Mouse (Mus musculus) CH12.LX (cell line): ENCODE results near the gene Zc3h4. TPM values are rescaled to one million over a fixed set of nuclear protein-coding genes. Genes with fewer than 3 reads are reported as not detected.

ENCODE experiments used
- DNase-seq: peaks from one replicate; pipeline ENCODE4 v3.0.0-alpha.2; 2013; ENCODE audit errors: extremely low read depth
- H3K27ac ChIP-seq: 2 replicates; pipeline ENCODE4 v1.5.1; 2012; ENCODE audit warnings: low read depth, mild to moderate bottlenecking, control low read depth, moderate library complexity; ENCODE audit not compliant: insufficient read depth
- H3K27me3 ChIP-seq: replicated peaks from 2 replicates; pipeline ENCODE3; 2012; ENCODE audit warnings: inconsistent platforms
- H3K36me3 ChIP-seq, 2 experiments: replicated peaks in 1 of 2; 2 replicates each; pipeline versions ENCODE3 to v1.6.1; 2012; ENCODE audit warnings: inconsistent platforms in 1 of 2, low read length in 1 of 2, mild to moderate bottlenecking in 1 of 2, mixed read lengths in 1 of 2, moderate library complexity in 1 of 2; ENCODE audit not compliant: control insufficient read depth in 1 of 2, insufficient read depth in 1 of 2
- H3K4me1 ChIP-seq, 2 experiments: 2 replicates each; pipeline ENCODE4 v1.6.1; 2012; ENCODE audit warnings: inconsistent platforms in 1 of 2, moderate library complexity in 1 of 2; ENCODE audit not compliant: insufficient read depth in 2 of 2, control insufficient read depth in 1 of 2
- H3K4me2 ChIP-seq: 2 replicates; pipeline ENCODE4 v1.6.1; 2012; ENCODE audit warnings: low read depth, mild to moderate bottlenecking, control low read depth; ENCODE audit not compliant: poor library complexity, insufficient read depth, severe bottlenecking
- H3K4me3 ChIP-seq, 3 experiments: fragments of 150-350 bp in 1 of 3; sonication (generic) in 1 of 3; replicated peaks in 1 of 3; 2 replicates each; pipeline versions ENCODE3 to v1.5.1; 2011 to 2012; ENCODE audit warnings: low read depth in 2 of 3, low read length in 2 of 3, mild to moderate bottlenecking in 2 of 3, moderate library complexity in 2 of 3, control low read depth in 1 of 3, improper control_type of control experiment in 1 of 3, inconsistent platforms in 1 of 3, mixed read lengths in 1 of 3; ENCODE audit not compliant: poor library complexity in 1 of 3
- H3K79me2 ChIP-seq: replicated peaks from 2 replicates; pipeline ENCODE4 v1.6.1; 2012; ENCODE audit warnings: mild to moderate bottlenecking, moderate library complexity; ENCODE audit not compliant: control insufficient read depth, poor library complexity, insufficient read depth, severe bottlenecking; ENCODE audit errors: extremely low read depth
- H3K9ac ChIP-seq: 2 replicates; pipeline ENCODE4 v1.6.1; 2012; ENCODE audit warnings: low read depth, mild to moderate bottlenecking, control low read depth, moderate library complexity; ENCODE audit not compliant: insufficient read depth
- H3K9me3 ChIP-seq: replicated peaks from 2 replicates; pipeline ENCODE3; 2012; ENCODE audit warnings: low read length, inconsistent platforms, mixed read lengths
- BHLHE40 ChIP-seq: IDR thresholded peaks from 2 replicates; pipeline ENCODE4 v1.6.1; 2011; ENCODE audit warnings: mild to moderate bottlenecking, low read depth, low read length, improper control_type of control experiment
- CHD1 ChIP-seq: IDR thresholded peaks from 2 replicates; pipeline ENCODE4 v1.6.1; 2012; ENCODE audit warnings: low read depth, low read length, improper control_type of control experiment, inconsistent platforms
- CHD2 ChIP-seq: IDR thresholded peaks from 2 replicates; pipeline ENCODE4 v1.6.1; 2011; ENCODE audit warnings: low read length, improper control_type of control experiment
- CTCF ChIP-seq, 2 experiments: IDR thresholded peaks in 1 of 2; conservative IDR thresholded peaks in 1 of 2; 2 replicates each; pipeline ENCODE4 v1.5.1; 2011 to 2012; ENCODE audit warnings: low read depth in 2 of 2, low read length in 2 of 2, improper control_type of control experiment in 1 of 2, inconsistent platforms in 1 of 2, mild to moderate bottlenecking in 1 of 2, moderate library complexity in 1 of 2
- E2F4 ChIP-seq: IDR thresholded peaks from 2 replicates; pipeline ENCODE4 v1.6.1; 2011; ENCODE audit warnings: low read depth, low read length, improper control_type of control experiment; ENCODE audit not compliant: insufficient replicate concordance
- ELF1 ChIP-seq: IDR thresholded peaks from 2 replicates; pipeline ENCODE4 v1.6.1; 2014; ENCODE audit warnings: low read depth, mild to moderate bottlenecking, inconsistent platforms, low read length, improper control_type of control experiment
- EP300 ChIP-seq: IDR thresholded peaks from 2 replicates; pipeline ENCODE4 v1.6.1; 2011; ENCODE audit warnings: low read length, improper control_type of control experiment
- ETS1 ChIP-seq: conservative IDR thresholded peaks from 2 replicates; pipeline ENCODE4 v1.6.1; 2012; ENCODE audit warnings: low read depth, mild to moderate bottlenecking, inconsistent platforms, low read length, improper control_type of control experiment, moderate library complexity
- GABPA ChIP-seq: IDR thresholded peaks from 2 replicates; pipeline ENCODE4 v1.6.1; 2012; ENCODE audit warnings: low read depth, low read length, improper control_type of control experiment, inconsistent platforms; ENCODE audit not compliant: insufficient replicate concordance
- HCFC1 ChIP-seq: IDR thresholded peaks from 2 replicates; pipeline ENCODE4 v1.6.1; 2012; ENCODE audit warnings: low read depth, mild to moderate bottlenecking, inconsistent platforms, low read length, improper control_type of control experiment
- IRF4 ChIP-seq: IDR thresholded peaks from 2 replicates; pipeline ENCODE4 v1.6.1; 2014; ENCODE audit warnings: low read depth, mild to moderate bottlenecking, inconsistent platforms, low read length, improper control_type of control experiment
- JUN ChIP-seq: IDR thresholded peaks from 2 replicates; pipeline ENCODE4 v1.6.1; 2011; ENCODE audit warnings: low read depth, mild to moderate bottlenecking, low read length, improper control_type of control experiment, moderate library complexity; ENCODE audit not compliant: insufficient read depth
- JUND ChIP-seq: conservative IDR thresholded peaks from 2 replicates; pipeline ENCODE4 v1.6.1; 2011; ENCODE audit warnings: low read depth, low read length, improper control_type of control experiment
- KAT2A ChIP-seq: IDR thresholded peaks from 2 replicates; pipeline ENCODE4 v1.6.1; 2012; ENCODE audit warnings: low read length, improper control_type of control experiment, inconsistent platforms; ENCODE audit not compliant: insufficient replicate concordance
- MAFK ChIP-seq: IDR thresholded peaks from 2 replicates; pipeline ENCODE4 v1.6.1; 2011; ENCODE audit warnings: low read length, improper control_type of control experiment; ENCODE audit not compliant: insufficient replicate concordance
- MAX ChIP-seq: IDR thresholded peaks from 2 replicates; pipeline ENCODE4 v1.6.1; 2011; ENCODE audit warnings: low read length, improper control_type of control experiment
- MAZ ChIP-seq: IDR thresholded peaks from 2 replicates; pipeline ENCODE4 v1.6.1; 2012; ENCODE audit warnings: low read depth, mild to moderate bottlenecking, inconsistent platforms, low read length, improper control_type of control experiment, moderate library complexity
- MEF2A ChIP-seq: IDR thresholded peaks from 2 replicates; pipeline ENCODE4 v1.6.1; 2014; ENCODE audit warnings: low read depth, mild to moderate bottlenecking, inconsistent platforms, low read length, improper control_type of control experiment, borderline replicate concordance
- MXI1 ChIP-seq: IDR thresholded peaks from 2 replicates; pipeline ENCODE4 v1.6.1; 2011; ENCODE audit warnings: mild to moderate bottlenecking, low read depth, low read length, improper control_type of control experiment
- MYC ChIP-seq: IDR thresholded peaks from 2 replicates; pipeline ENCODE4 v1.6.1; 2011; ENCODE audit warnings: low read depth, mild to moderate bottlenecking, improper control_type of control experiment, low read length
- NELFE ChIP-seq: IDR thresholded peaks from 2 replicates; pipeline ENCODE4 v1.6.1; 2011; ENCODE audit warnings: low read depth, low read length, improper control_type of control experiment
- NRF1 ChIP-seq: IDR thresholded peaks from 2 replicates; pipeline ENCODE4 v1.6.1; 2014; ENCODE audit warnings: low read depth, mild to moderate bottlenecking, inconsistent platforms, low read length, improper control_type of control experiment, moderate library complexity
- PAX5 ChIP-seq: IDR thresholded peaks from 2 replicates; pipeline ENCODE4 v1.6.1; 2012; ENCODE audit warnings: low read length, inconsistent platforms, mixed read lengths
- POLR2A ChIP-seq: IDR thresholded peaks from 2 replicates; pipeline ENCODE4 v1.6.1; 2011; ENCODE audit warnings: low read depth, mild to moderate bottlenecking, improper control_type of control experiment, low read length
- POLR2AphosphoS2 ChIP-seq: IDR thresholded peaks from 2 replicates; pipeline ENCODE4 v1.6.1; 2011; ENCODE audit warnings: low read depth, low read length, improper control_type of control experiment
- RAD21 ChIP-seq: IDR thresholded peaks from 2 replicates; pipeline ENCODE4 v1.6.1; 2011; ENCODE audit warnings: low read depth, mild to moderate bottlenecking, low read length, improper control_type of control experiment, moderate library complexity
- RCOR1 ChIP-seq: conservative IDR thresholded peaks from 2 replicates; pipeline ENCODE4 v1.6.1; 2012; ENCODE audit warnings: low read depth, mild to moderate bottlenecking, inconsistent platforms, low read length, improper control_type of control experiment
- SIN3A ChIP-seq: IDR thresholded peaks from 2 replicates; pipeline ENCODE4 v1.6.1; 2012; ENCODE audit warnings: low read length, improper control_type of control experiment, inconsistent platforms
- SMC3 ChIP-seq: IDR thresholded peaks from 2 replicates; pipeline ENCODE4 v1.6.1; 2011; ENCODE audit warnings: low read depth, low read length, improper control_type of control experiment
- TBP ChIP-seq: conservative IDR thresholded peaks from 2 replicates; pipeline ENCODE4 v1.6.1; 2011; ENCODE audit warnings: low read depth, low read length, improper control_type of control experiment
- TCF12 ChIP-seq: IDR thresholded peaks from 2 replicates; pipeline ENCODE4 v1.6.1; 2014; ENCODE audit warnings: low read depth, mild to moderate bottlenecking, inconsistent platforms, low read length, improper control_type of control experiment
- UBTF ChIP-seq: IDR thresholded peaks from 2 replicates; pipeline ENCODE4 v1.6.1; 2012; ENCODE audit warnings: low read depth, mild to moderate bottlenecking, inconsistent platforms, low read length, improper control_type of control experiment, moderate library complexity
- USF1 ChIP-seq: IDR thresholded peaks from 2 replicates; pipeline ENCODE4 v1.6.1; 2014; ENCODE audit warnings: low read depth, mild to moderate bottlenecking, inconsistent platforms, low read length, improper control_type of control experiment
- USF2 ChIP-seq: conservative IDR thresholded peaks from 2 replicates; pipeline ENCODE4 v1.6.1; 2011; ENCODE audit warnings: low read depth, low read length, improper control_type of control experiment
- ZC3H11A ChIP-seq: IDR thresholded peaks from 2 replicates; pipeline ENCODE4 v1.6.1; 2012; ENCODE audit warnings: low read depth, mild to moderate bottlenecking, inconsistent platforms, low read length, improper control_type of control experiment
- ZKSCAN1 ChIP-seq: IDR thresholded peaks from 2 replicates; pipeline ENCODE4 v1.6.1; 2012; ENCODE audit warnings: low read depth, inconsistent platforms, low read length, improper control_type of control experiment, borderline replicate concordance
- ZMIZ1 ChIP-seq: IDR thresholded peaks from 2 replicates; pipeline ENCODE4 v1.6.1; 2012; ENCODE audit warnings: low read depth, mild to moderate bottlenecking, inconsistent platforms, low read length, improper control_type of control experiment
- ZNF384 ChIP-seq: IDR thresholded peaks from 2 replicates; pipeline ENCODE4 v1.6.1; 2012; ENCODE audit warnings: low read depth, low read length, improper control_type of control experiment, inconsistent platforms
- dilution Hi-C: fragments of 300-500 bp; cut with MboI; formaldehyde crosslinking; loops from 2 replicates; pipeline ENCODE4 v1.14.3; 2020; ENCODE audit warnings: low sequenced_read_pairs; ENCODE audit not compliant: extremely low pct_unique_long_range_greater_than_20kb, extremely low pct_ligation_motif_present
- in situ Hi-C: fragments of 300-500 bp; cut with MboI; formaldehyde crosslinking; loops from 3 replicates; pipeline ENCODE4 v1.14.3; 2019; ENCODE audit warnings: low sequenced_read_pairs, low pct_ligation_motif_present, low pct_unique_long_range_greater_than_20kb, mixed read lengths
- polyA plus RNA-seq: library from polyadenylated mRNA; unstranded; fragments of >175 nt; gene quantifications from 2 replicates; pipeline ENCODE4 v1.2.1, GENCODE M21; 2012; ENCODE audit warnings: low read depth; ENCODE audit not compliant: insufficient read length
- total RNA-seq, 2 experiments: library from RNA; depleted of rRNA; stranded (reverse); fragments of 300-350 nt in 1 of 2; fragments of >200 nt in 1 of 2; gene quantifications; 2 replicates each; pipeline ENCODE4 v1.2.3; 2012 to 2014

Gene Zc3h4
- total and polyA plus RNA-seq, 3 experiments = 10.0 to 34.0 (median 30.4) TPM

DNA sequence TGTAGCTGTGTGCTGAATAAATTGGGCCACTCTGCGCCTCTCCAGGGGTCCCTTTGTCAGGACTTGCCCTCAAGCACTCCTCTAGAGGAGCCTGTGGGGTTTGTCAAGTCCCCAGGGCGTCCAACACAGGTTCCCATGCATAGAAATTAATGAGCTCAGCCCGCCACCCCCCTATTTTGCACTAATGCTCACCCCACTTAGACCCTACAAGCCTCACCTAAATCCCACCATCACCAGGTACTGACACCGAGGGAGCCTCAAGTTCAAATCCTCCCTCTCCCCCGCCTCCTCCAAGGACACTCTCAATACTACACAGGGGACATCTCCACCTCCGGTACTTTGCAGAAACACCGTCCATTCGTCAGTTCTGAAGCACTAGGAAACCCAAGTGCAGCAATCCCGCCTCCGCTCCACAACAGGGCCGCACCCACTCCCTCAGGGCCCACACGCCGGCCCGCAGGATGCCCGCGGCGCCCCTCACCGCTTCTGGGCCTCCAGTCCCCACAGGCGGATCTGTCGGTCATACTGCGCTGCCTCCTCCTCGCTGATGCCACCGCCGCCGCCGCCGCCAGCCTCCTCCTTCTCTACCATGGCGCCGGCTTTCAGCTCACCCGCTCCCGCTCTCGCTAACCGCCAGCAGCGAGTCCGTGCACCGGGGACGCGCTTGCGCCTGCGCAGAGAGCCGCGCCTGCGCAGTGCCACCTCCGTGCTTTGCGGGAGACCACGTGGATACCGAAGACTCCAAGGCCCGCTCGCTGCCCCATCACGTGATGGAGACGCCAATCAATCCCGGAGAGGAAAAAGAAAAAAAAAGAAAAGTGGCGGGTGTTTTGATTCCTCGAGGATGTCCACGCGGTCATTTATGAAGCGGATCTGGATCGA, 13.3 kb upstream of the Zc3h4 start, which contains the start of gene Sae1:
TSS of gene Sae1 (minus strand) at position 647 of the 882 bp plus-strand sequence.
- Histone ChIP-seq H3K9me3 (no peaks in the 10 kb centered on the region), H3K4me3 (peak within 1 kb of the TSS; percentile 88 to 97 (median 93)), H3K4me2 (peak within 1 kb of the TSS; percentile 68), H3K4me1 (peaks cover 5 to 37% of the 10 kb centered on the region in 2 experiments), H3K27ac (peak within 1 kb of the TSS; percentile 83), H3K79me2 (peaks cover 51% of the 10 kb centered on the region), H3K36me3 (peaks cover 0 to 28% of the 10 kb centered on the region in 2 experiments), H3K27me3 (peaks cover 2% of the 10 kb centered on the region), H3K9ac (peak within 1 kb of the TSS; percentile 92)
- TF ChIP-seq CTCF (conservative IDR thresholded peaks at IDR 0.05 in 1 of 2, IDR thresholded peaks at IDR 0.05 in 1 of 2; ENCODE audit: low read depth in 2 of 2, low read length in 2 of 2) (no peak), HCFC1 (peak; percentile 70), ZC3H11A (no peak), MAFK (no peak), ZKSCAN1 (no peak), POLR2AphosphoS2 (peak; percentile 87), USF1 (peak; percentile 98), JUND (no peak), MAX (peak; percentile 100), MYC (peak; percentile 98), USF2 (peak; percentile 96), SMC3 (no peak), KAT2A (peak; percentile 76; the same call in 1 of the 2 replicates), MEF2A (peak; percentile 48; the same call in 1 of the 2 replicates), RCOR1 (0 out of 2 replicates have a peak, but pooled peaks have one; percentile 23), TBP (0 out of 2 replicates have a peak, but pooled peaks have one; percentile 36), CHD1 (0 out of 2 replicates have a peak, but pooled peaks have one; percentile 9), BHLHE40 (peak; percentile 97), JUN (no peak), CHD2 (0 out of 2 replicates have a peak, but pooled peaks have one; percentile 13), UBTF (no peak), ZMIZ1 (peak; percentile 77; the same call in 1 of the 2 replicates), EP300 (no peak), NRF1 (peak; percentile 100), POLR2A (peak; percentile 91), MAZ (no peak), ELF1 (peak; percentile 45), TCF12 (peak; percentile 87), SIN3A (peak; percentile 92), ZNF384 (peak; percentile 96), NELFE (peak; percentile 98), IRF4 (peak; percentile 46; the same call in 1 of the 2 replicates), MXI1 (peak; percentile 98), PAX5 (no peak), RAD21 (no peak), ETS1 (no peak; the same call in 1 of the 2 replicates), GABPA (no peak), E2F4 (peak; percentile 92; the same call in 1 of the 2 replicates)
- dilution Hi-C loops = no loop called here
- peak; percentile 93 for DNase-seq
- in situ Hi-C loops = no loop called here
